Mouse (Mus musculus): Measurements from ENCODE around the gene Zfp78. TPM values are rescaled to one million over a fixed set of nuclear protein-coding genes. Genes with fewer than 3 reads are reported as not detected.
"Not testable (repeated sequence)": the region's sequence is repeated elsewhere in the genome, so short reads cannot be mapped to it uniquely, and the experiment has no call there.

Gene Zfp78
- polyA plus RNA-seq, 1 experiment from 2014 or later = 1.8 TPM

GRCm38 (mm10) chr7:6364761-6365160, 1.7 kb downstream of the Zfp78 start:
- H3K4me3 ChIP-seq = no peak overlapping the region
- H3K27me3 ChIP-seq (ENCODE audit: low read depth, poor library complexity, severe bottlenecking) = no peaks in the 10 kb centered on the region
- H3K36me3 ChIP-seq = no peaks in the 10 kb centered on the region
- no peak overlapping the region for H3K27ac ChIP-seq (replicated peaks)
- no peak for DNase-seq (ENCODE audit: low spot score)
- peaks cover 20% of the 10 kb centered on the region for H3K4me1 ChIP-seq
- WGBS = 74% methylated on average over 1 of the region's 1 CpGs
- H3K9me3 ChIP-seq (replicated peaks) = 0 out of 2 replicates have a peak, but pooled peaks cover 5% of the 10 kb centered on the region

GRCm38 (mm10) chr7:6367185-6367584, 4.1 kb downstream of the Zfp78 start:
- no peak for DNase-seq (ENCODE audit: low spot score)
- peaks cover 13% of the 10 kb centered on the region for H3K4me1 ChIP-seq
- no peaks in the 10 kb centered on the region for H3K27me3 ChIP-seq (ENCODE audit: low read depth, poor library complexity, severe bottlenecking)
- 90% methylated on average over 5 of the region's 5 CpGs for WGBS
- no peaks in the 10 kb centered on the region for H3K36me3 ChIP-seq
- H3K27ac ChIP-seq (replicated peaks) = no peak overlapping the region
- H3K9me3 ChIP-seq (replicated peaks) = 0 out of 2 replicates have a peak, but pooled peaks cover 5% of the 10 kb centered on the region
- no peak overlapping the region for H3K4me3 ChIP-seq

GRCm38 (mm10) chr7:6368146-6368545, 5.1 kb downstream of the Zfp78 start:
- not testable (repeated sequence) for H3K27ac ChIP-seq (replicated peaks); H3K9me3 ChIP-seq (replicated peaks); H3K4me3 ChIP-seq; H3K27me3 ChIP-seq (ENCODE audit: low read depth, poor library complexity, severe bottlenecking); H3K36me3 ChIP-seq; DNase-seq (ENCODE audit: low spot score)
- peaks cover 13% of the 10 kb centered on the region for H3K4me1 ChIP-seq
- 86% methylated on average over 5 of the region's 5 CpGs for WGBS

- H3K27ac ChIP-seq (replicated peaks) = no peak overlapping the region
- no peaks in the 10 kb centered on the region for H3K36me3 ChIP-seq
- no peaks in the 10 kb centered on the region for H3K4me1 ChIP-seq
- H3K4me3 ChIP-seq = no peak overlapping the region
- DNase-seq (ENCODE audit: low spot score) = no peak
- 91% methylated on average over 3 of the region's 3 CpGs for WGBS
- H3K9me3 ChIP-seq (replicated peaks) = no peaks in the 10 kb centered on the region
- H3K27me3 ChIP-seq (ENCODE audit: low read depth, poor library complexity, severe bottlenecking) = no peaks in the 10 kb centered on the region
Observed at GRCm38 (mm10) chr7:6369460-6369859, 6.4 kb downstream of the Zfp78 start.

- Histone ChIP-seq H3K9me3 (replicated peaks) (no peaks in the 10 kb centered on the region), H3K27ac (replicated peaks) (no peak overlapping the region), H3K4me1 (no peaks in the 10 kb centered on the region), H3K4me3 (no peak overlapping the region), H3K27me3 (ENCODE audit: low read depth, poor library complexity, severe bottlenecking) (no peaks in the 10 kb centered on the region), H3K36me3 (no peaks in the 10 kb centered on the region)
- WGBS = 86% methylated on average over 3 of the region's 3 CpGs
- no peak for DNase-seq (ENCODE audit: low spot score)
Observed at GRCm38 (mm10) chr7:6372993-6373392, 9.9 kb downstream of the Zfp78 start.

- Histone ChIP-seq H3K4me3 (no peak overlapping the region), H3K9me3 (replicated peaks) (no peaks in the 10 kb centered on the region), H3K27me3 (ENCODE audit: low read depth, poor library complexity, severe bottlenecking) (no peaks in the 10 kb centered on the region), H3K4me1 (peaks cover 11% of the 10 kb centered on the region), H3K36me3 (0 out of 2 replicates have a peak, but pooled peaks cover 4% of the 10 kb centered on the region), H3K27ac (replicated peaks) (no peak overlapping the region)
- WGBS = 90% methylated on average over 8 of the region's 8 CpGs
- no peak for DNase-seq (ENCODE audit: low spot score)
Observed at GRCm38 (mm10) chr7:6378441-6378840, 15.4 kb downstream of the Zfp78 start.

- no peak for DNase-seq (ENCODE audit: low spot score)
- H3K9me3 ChIP-seq (replicated peaks) = no peaks in the 10 kb centered on the region
- 0 out of 2 replicates have a peak, but pooled peaks cover 4% of the 10 kb centered on the region for H3K36me3 ChIP-seq
- peaks cover 22% of the 10 kb centered on the region for H3K4me1 ChIP-seq
- no peak overlapping the region for H3K27ac ChIP-seq (replicated peaks)
- H3K27me3 ChIP-seq (ENCODE audit: low read depth, poor library complexity, severe bottlenecking) = no peaks in the 10 kb centered on the region
- no peak overlapping the region for H3K4me3 ChIP-seq
- WGBS = 74% methylated on average over 2 of the region's 2 CpGs
Observed at GRCm38 (mm10) chr7:6381431-6381830, 18.4 kb downstream of the Zfp78 start.

GRCm38 (mm10) chr7:6383044-6383455, 20.0 kb downstream of the Zfp78 start, which contains the start of gene Zfp28:
Gene Zfp28, plus strand, starts transcription at chr7:6383295.
- peak within 1 kb of the TSS; percentile 83 for H3K27ac ChIP-seq (replicated peaks)
- WGBS = under 1% methylated on average over 28 of the region's 28 CpGs
- H3K4me3 ChIP-seq = peak within 1 kb of the TSS; percentile 74
- no peaks in the 10 kb centered on the region for H3K27me3 ChIP-seq (ENCODE audit: low read depth, poor library complexity, severe bottlenecking)
- DNase-seq (ENCODE audit: low spot score) = peak; percentile 98
- peaks cover 22% of the 10 kb centered on the region for H3K4me1 ChIP-seq
- peaks cover 15% of the 10 kb centered on the region for H3K36me3 ChIP-seq
- H3K9me3 ChIP-seq (replicated peaks) = peaks cover 9% of the 10 kb centered on the region; the same call in 1 of the 2 replicates

- H3K4me3 ChIP-seq = peak overlapping the region; percentile 74
- no peaks in the 10 kb centered on the region for H3K27me3 ChIP-seq (ENCODE audit: low read depth, poor library complexity, severe bottlenecking)
- peaks cover 9% of the 10 kb centered on the region; the same call in 1 of the 2 replicates for H3K9me3 ChIP-seq (replicated peaks)
- H3K4me1 ChIP-seq = peaks cover 22% of the 10 kb centered on the region
- H3K27ac ChIP-seq (replicated peaks) = no peak overlapping the region
- WGBS = 76% methylated on average over 8 of the region's 8 CpGs
- peaks cover 11% of the 10 kb centered on the region for H3K36me3 ChIP-seq
- DNase-seq (ENCODE audit: low spot score) = no peak
Observed at GRCm38 (mm10) chr7:6384011-6384410, 20.9 kb downstream of the Zfp78 start.

GRCm38 (mm10) chr7:6386995-6387394, 23.9 kb downstream of the Zfp78 start:
- Histone ChIP-seq H3K4me1 (peaks cover 21% of the 10 kb centered on the region), H3K9me3 (replicated peaks) (peaks cover 9% of the 10 kb centered on the region; the same call in 1 of the 2 replicates), H3K4me3 (no peak overlapping the region), H3K27me3 (ENCODE audit: low read depth, poor library complexity, severe bottlenecking) (no peaks in the 10 kb centered on the region), H3K36me3 (peaks cover 38% of the 10 kb centered on the region), H3K27ac (replicated peaks) (no peak overlapping the region)
- no peak for DNase-seq (ENCODE audit: low spot score)
- 94% methylated on average over 8 of the region's 8 CpGs for WGBS

GRCm38 (mm10) chr7:6388971-6389370, 25.9 kb downstream of the Zfp78 start:
- peaks cover 6% of the 10 kb centered on the region for H3K4me1 ChIP-seq

GRCm38 (mm10) chr7:6389449-6389848, 26.4 kb downstream of the Zfp78 start:
- DNase-seq (ENCODE audit: low spot score) = no peak
- Histone ChIP-seq H3K36me3 (peaks cover 63% of the 10 kb centered on the region), H3K4me3 (no peak overlapping the region), H3K27me3 (ENCODE audit: low read depth, poor library complexity, severe bottlenecking) (no peaks in the 10 kb centered on the region), H3K9me3 (replicated peaks) (peaks cover 9% of the 10 kb centered on the region; the same call in 1 of the 2 replicates), H3K27ac (replicated peaks) (no peak overlapping the region), H3K4me1 (peaks cover under 1% of the 10 kb centered on the region; the same call in 1 of the 2 replicates)
- WGBS = 66% methylated on average over 5 of the region's 5 CpGs

More at GRCm38 (mm10) chr7:6388971-6389370, 25.9 kb downstream of the Zfp78 start:
- Histone ChIP-seq H3K27ac (replicated peaks) (no peak overlapping the region), H3K36me3 (peaks cover 58% of the 10 kb centered on the region), H3K4me3 (no peak overlapping the region), H3K9me3 (replicated peaks) (peaks cover 9% of the 10 kb centered on the region; the same call in 1 of the 2 replicates), H3K27me3 (ENCODE audit: low read depth, poor library complexity, severe bottlenecking) (no peaks in the 10 kb centered on the region)
- no peak for DNase-seq (ENCODE audit: low spot score)
- 89% methylated on average over 5 of the region's 5 CpGs for WGBS

- peak within 1 kb of the TSS; percentile 71; the same call in 1 of the 2 replicates for H3K27ac ChIP-seq (replicated peaks)
- peak within 1 kb of the TSS; percentile 58 for H3K4me3 ChIP-seq
- WGBS = 30% methylated on average over 25 of the region's 25 CpGs
Observed at GRCm38 (mm10) chr7:6397996-6398975, 35.2 kb downstream of the Zfp78 start, which contains the start of gene Smim17. Gene Smim17, plus strand, starts transcription at chr7:6398715.

More at GRCm38 (mm10) chr7:6397996-6398975, 35.2 kb downstream of the Zfp78 start, which contains the start of gene Smim17:
- peak; percentile 59 for DNase-seq (ENCODE audit: low spot score)
- Histone ChIP-seq H3K9me3 (replicated peaks) (no peaks in the 10 kb centered on the region; the same call in 1 of the 2 replicates), H3K36me3 (peaks cover 23% of the 10 kb centered on the region), H3K27me3 (ENCODE audit: low read depth, poor library complexity, severe bottlenecking) (no peaks in the 10 kb centered on the region), H3K4me1 (peaks cover 12% of the 10 kb centered on the region)
